Mouse (Mus musculus) heart, embryonic 15.5 days (tissue): ENCODE results near the gene Tmem179. TPM values are rescaled to one million over a fixed set of nuclear protein-coding genes. Genes with fewer than 3 reads are reported as not detected.

Experiments
- ATAC-seq: fragments of 200-750 bp; cut with Nextera tagmentation; replicated peaks from 2 replicates; pipeline ENCODE4 v1.8.0; 2017; ENCODE audit warnings: low read depth, moderate TSS enrichment; ENCODE audit not compliant: insufficient number of reproducible peaks, insufficient read depth, low FRiP score
- H3K27ac ChIP-seq: fragments of 300-500 bp; sonication (generic); 2 replicates; pipeline ENCODE4 v1.5.1; 2015; ENCODE audit warnings: mild to moderate bottlenecking, inconsistent platforms
- H3K27me3 ChIP-seq: fragments of 300-500 bp; sonication (generic); 2 replicates; pipeline ENCODE4 v1.6.1; 2015; ENCODE audit warnings: inconsistent platforms
- H3K36me3 ChIP-seq: fragments of 300-500 bp; sonication (generic); 2 replicates; pipeline ENCODE4 v1.6.1; 2015; ENCODE audit warnings: mild to moderate bottlenecking, inconsistent platforms
- H3K4me1 ChIP-seq: fragments of 300-500 bp; sonication (generic); replicated peaks from 2 replicates; pipeline ENCODE4 v1.6.1; 2015; ENCODE audit warnings: inconsistent platforms
- H3K4me2 ChIP-seq: fragments of 300-500 bp; sonication (generic); 2 replicates; pipeline ENCODE4 v1.6.1; 2015; ENCODE audit warnings: inconsistent platforms, mild to moderate bottlenecking, moderate library complexity
- H3K4me3 ChIP-seq: fragments of 300-500 bp; sonication (generic); 2 replicates; pipeline ENCODE4 v1.5.1; 2015; ENCODE audit warnings: mild to moderate bottlenecking, inconsistent platforms
- H3K9ac ChIP-seq: fragments of 300-500 bp; sonication (generic); 2 replicates; pipeline ENCODE4 v1.6.1; 2015; ENCODE audit warnings: mild to moderate bottlenecking, inconsistent platforms
- H3K9me3 ChIP-seq: fragments of 300-500 bp; sonication (generic); replicated peaks from 2 replicates; pipeline ENCODE4 v1.6.1; 2016; ENCODE audit warnings: inconsistent platforms
- WGBS: fragments of 180-500 bp; shearing (Covaris S2); methylation state at CpG from one replicate; pipeline ENCODE4 v1.1.7; 2015; ENCODE audit warnings: mixed read lengths; 5-methylcytosine and 5-hydroxymethylcytosine counted together
- polyA plus RNA-seq: library from polyadenylated mRNA; unstranded; fragments of >200 nt; fragmentation: Nextera tagmentation; extraction: Ambion mirVana; gene quantifications from 2 replicates; pipeline ENCODE4 v1.2.1, GENCODE M21; 2015

Gene Tmem179
- polyA plus RNA-seq, 1 experiment from 2014 or later, result 0.39 TPM

DNA sequence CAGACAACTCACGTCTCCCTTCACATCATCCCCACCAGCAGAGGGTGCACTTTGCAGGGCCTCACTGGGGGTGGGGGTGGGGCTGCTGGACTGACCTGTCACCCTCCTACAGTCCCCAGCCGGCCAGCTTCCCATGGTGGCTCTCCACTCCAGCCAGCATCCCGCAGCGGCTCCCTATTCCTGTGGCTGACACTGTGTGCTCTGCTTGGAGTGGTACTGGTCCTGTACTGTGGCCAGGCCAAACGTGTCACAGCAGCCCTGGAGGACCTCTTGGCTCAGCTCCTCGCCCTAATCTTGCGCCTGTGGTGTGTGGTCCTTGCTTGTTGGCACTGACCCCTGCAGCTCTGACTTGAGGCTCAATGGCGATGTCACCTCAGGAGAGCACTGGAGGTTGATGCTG lies 18.8 kb downstream of the Tmem179 start:
- ATAC-seq, result no peak
- Histone ChIP-seq H3K27ac (no peak overlapping the region), H3K36me3 (no peaks in the 10 kb centered on the region), H3K4me2 (no peak overlapping the region), H3K4me3 (no peak overlapping the region), H3K9ac (no peak overlapping the region), H3K9me3 (no peaks in the 10 kb centered on the region), H3K4me1 (peaks cover 17% of the 10 kb centered on the region), H3K27me3 (peaks cover 3% of the 10 kb centered on the region; the same call in 1 of the 2 replicates)
- WGBS, result 69% methylated on average over 8 of the region's 8 CpGs

DNA sequence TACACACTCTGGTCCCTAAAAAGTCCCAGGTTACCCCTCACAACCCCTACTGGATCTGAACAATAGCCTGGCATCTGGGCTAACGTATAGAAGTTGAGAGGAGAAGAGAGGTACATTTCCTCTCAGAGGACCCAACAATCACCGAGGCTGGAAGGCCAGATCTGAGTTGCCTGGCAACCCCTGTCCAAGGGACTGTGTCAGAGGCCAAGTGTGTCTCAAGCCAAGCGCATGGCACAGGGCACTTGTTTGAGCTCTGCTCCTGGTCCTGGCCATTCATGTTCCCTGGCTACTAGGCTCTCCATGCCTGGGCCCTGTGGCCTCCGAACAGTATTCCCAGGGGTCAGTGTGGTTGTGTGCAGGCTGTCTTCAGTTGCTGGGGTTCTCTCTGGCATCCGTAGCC lies 20.4 kb downstream of the Tmem179 start:
- Histone ChIP-seq H3K4me2 (no peak overlapping the region), H3K4me3 (no peak overlapping the region), H3K27me3 (peaks cover 3% of the 10 kb centered on the region; the same call in 1 of the 2 replicates), H3K36me3 (no peaks in the 10 kb centered on the region), H3K27ac (no peak overlapping the region), H3K4me1 (peaks cover 16% of the 10 kb centered on the region), H3K9ac (no peak overlapping the region), H3K9me3 (no peaks in the 10 kb centered on the region)
- no peak for ATAC-seq
- WGBS, result 70% methylated on average over 5 of the region's 5 CpGs

DNA sequence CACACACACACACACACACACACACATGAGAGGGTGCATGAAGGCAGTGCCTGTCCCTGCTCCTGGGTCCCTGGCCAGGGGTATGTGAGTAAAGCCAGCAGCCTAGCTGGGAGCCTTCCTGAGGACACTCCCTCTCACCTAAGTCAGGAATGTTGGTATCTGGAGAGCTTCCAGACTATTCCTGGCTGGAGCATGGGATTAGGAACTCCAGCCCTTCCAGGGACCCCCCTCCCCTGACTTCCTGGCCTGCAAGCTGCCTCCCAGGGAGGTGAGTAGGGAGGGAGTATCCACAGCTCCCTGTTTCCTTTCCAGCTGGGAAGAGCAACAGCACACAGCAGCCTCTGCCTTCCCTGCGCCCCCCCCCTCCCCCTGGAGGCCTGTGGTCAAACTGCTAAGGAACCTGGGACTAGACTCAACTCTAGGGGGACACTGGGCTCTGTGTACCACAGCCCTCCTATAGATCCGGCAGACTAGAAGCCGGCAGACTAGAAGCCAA lies 26.1 kb downstream of the Tmem179 start:
- Histone ChIP-seq H3K4me3 (peak overlapping the region; percentile 33), H3K4me1 (peaks cover 48% of the 10 kb centered on the region), H3K9ac (peak overlapping the region; percentile 51), H3K4me2 (peak overlapping the region; percentile 60), H3K27ac (peak overlapping the region; percentile 96), H3K9me3 (no peaks in the 10 kb centered on the region), H3K27me3 (no peaks in the 10 kb centered on the region), H3K36me3 (no peaks in the 10 kb centered on the region)
- 15% methylated on average over 3 of the region's 3 CpGs for WGBS
- peak; percentile 78 for ATAC-seq

DNA sequence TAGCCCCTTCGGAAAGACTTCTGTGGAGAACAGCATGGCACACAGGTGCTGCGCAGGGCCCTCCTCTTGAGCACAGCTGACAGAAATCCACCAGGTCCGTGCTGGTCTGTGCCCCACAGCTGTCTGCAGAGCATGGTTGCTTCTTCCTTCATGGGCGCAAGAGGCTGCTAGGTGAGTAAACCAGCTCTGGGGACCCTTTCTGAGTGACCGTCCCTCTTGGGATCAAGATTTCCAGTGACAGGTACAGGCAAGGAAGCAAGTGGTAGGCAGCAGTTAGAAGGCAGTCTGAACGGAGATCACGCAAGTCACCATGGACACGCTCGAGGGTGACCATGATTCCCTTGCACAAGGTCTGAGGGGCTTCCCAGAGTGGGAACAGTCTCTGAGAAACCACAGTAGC lies 27.0 kb downstream of the Tmem179 start:
- Histone ChIP-seq H3K4me2 (no peak overlapping the region), H3K9ac (no peak overlapping the region), H3K27ac (peak overlapping the region; percentile 96), H3K36me3 (no peaks in the 10 kb centered on the region), H3K4me1 (peaks cover 48% of the 10 kb centered on the region), H3K4me3 (no peak overlapping the region), H3K9me3 (no peaks in the 10 kb centered on the region), H3K27me3 (no peaks in the 10 kb centered on the region)
- ATAC-seq, result no peak
- 87% methylated on average over 9 of the region's 9 CpGs for WGBS

DNA sequence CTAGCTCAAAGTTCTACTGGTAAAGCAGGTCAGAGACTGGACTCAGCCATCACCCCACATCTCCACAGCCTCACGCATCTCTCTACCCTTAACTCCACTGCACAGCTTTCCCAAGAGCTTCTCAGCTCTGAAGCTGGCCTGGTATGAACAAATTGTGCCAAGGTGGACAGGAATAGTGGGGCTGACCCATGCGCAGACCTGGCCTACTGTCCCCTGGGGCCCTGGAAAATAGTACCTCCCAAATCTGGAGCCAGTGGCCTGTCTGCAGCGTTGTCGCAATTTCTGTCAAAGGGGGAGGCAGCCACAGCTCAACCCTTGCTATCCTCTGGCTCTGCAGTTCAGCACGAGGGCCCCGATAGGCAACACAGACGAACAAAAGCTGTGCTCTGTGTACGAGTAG lies 27.4 kb downstream of the Tmem179 start, which contains the start of gene A530016L24Rik:
A530016L24Rik (plus strand) TSS at position 315 of the 400 bp plus-strand sequence.
- Histone ChIP-seq H3K9me3 (no peaks in the 10 kb centered on the region), H3K4me1 (peaks cover 48% of the 10 kb centered on the region), H3K4me2 (peak within 1 kb of the TSS; percentile 60; the same call in 1 of the 2 replicates), H3K27ac (peak within 1 kb of the TSS; percentile 96), H3K27me3 (no peaks in the 10 kb centered on the region), H3K4me3 (no peak within 1 kb of the TSS), H3K36me3 (no peaks in the 10 kb centered on the region), H3K9ac (no peak within 1 kb of the TSS)
- 81% methylated on average over 8 of the region's 8 CpGs for WGBS
- no peak for ATAC-seq

DNA sequence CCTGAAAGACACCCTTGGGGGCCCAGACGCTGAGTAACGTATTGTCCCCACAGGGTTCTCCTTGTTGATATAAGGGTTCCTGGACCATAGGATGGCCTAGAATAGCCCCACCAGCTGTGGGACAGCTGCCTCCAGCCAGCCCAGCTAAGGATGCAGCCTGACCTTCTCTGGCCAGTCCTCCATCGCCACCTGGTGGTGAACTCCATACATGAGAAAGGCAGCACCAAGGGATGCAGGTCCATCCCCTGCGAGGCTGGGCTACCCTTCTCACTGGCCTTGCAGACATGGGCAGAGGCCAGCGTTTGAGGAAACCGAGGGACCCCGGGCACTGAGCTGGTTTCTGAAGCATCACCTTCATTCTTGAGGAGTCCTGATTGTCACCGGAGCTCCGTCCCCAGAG lies 42.8 kb downstream of the Tmem179 start:
- H3K27me3 ChIP-seq, result peaks cover 58% of the 10 kb centered on the region

DNA sequence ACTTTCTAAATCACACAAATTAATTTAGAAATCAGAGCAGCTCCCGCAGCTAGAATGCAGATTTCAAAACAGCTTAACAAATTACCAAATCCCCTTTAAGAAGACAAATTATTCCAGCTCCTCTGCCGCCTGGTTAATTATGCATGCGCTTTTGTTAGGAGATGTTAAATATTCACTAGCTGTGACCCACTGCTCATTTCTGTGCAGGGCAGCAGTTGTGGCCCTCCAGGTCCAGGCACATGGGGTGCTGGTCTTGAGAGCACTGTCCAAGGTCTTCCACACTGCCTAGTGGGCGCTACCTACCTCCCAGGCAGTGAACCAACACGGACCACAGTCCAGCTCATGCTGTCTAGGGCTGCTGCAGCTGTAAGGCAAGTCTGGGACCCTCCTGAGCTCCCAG lies 46.3 kb downstream of the Tmem179 start:
- no peak overlapping the region for H3K9ac ChIP-seq
- 81% methylated on average over 5 of the region's 5 CpGs for WGBS
- H3K27me3 ChIP-seq, result peaks cover 53% of the 10 kb centered on the region
- no peaks in the 10 kb centered on the region for H3K9me3 ChIP-seq
- no peak overlapping the region for H3K4me2 ChIP-seq
- H3K4me3 ChIP-seq, result no peak overlapping the region
- ATAC-seq, result no peak
- no peak overlapping the region for H3K27ac ChIP-seq
- H3K36me3 ChIP-seq, result no peaks in the 10 kb centered on the region
- H3K4me1 ChIP-seq, result no peaks in the 10 kb centered on the region

More for the DNA sequence above, 42.8 kb downstream of the Tmem179 start:
- H3K36me3 ChIP-seq, result no peaks in the 10 kb centered on the region
- no peaks in the 10 kb centered on the region for H3K4me1 ChIP-seq
- no peak overlapping the region for H3K4me2 ChIP-seq
- 17% methylated on average over 9 of the region's 9 CpGs for WGBS
- no peak overlapping the region for H3K27ac ChIP-seq
- no peak overlapping the region for H3K4me3 ChIP-seq
- H3K9ac ChIP-seq, result no peak overlapping the region
- ATAC-seq, result no peak
- H3K9me3 ChIP-seq, result no peaks in the 10 kb centered on the region

DNA sequence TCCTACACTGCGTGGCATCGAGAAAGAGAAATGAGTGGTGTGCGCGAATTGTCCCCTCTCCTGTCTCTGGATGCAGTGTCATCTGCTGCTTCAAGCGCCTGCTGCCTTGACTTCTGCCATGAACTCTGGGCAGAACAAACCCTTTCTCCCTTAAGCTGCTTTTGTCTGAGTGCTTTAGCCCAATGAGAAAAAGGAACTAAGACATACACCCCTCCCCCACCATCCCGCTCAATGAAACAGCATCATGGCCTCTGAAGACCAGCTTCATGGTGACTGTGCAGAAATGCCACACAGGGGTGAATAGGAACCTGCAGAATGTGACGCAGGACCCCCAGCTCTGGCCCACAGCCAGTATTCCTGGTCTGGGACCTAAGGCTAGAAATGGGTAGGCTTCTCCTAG lies 47.2 kb downstream of the Tmem179 start:
- Histone ChIP-seq H3K4me3 (no peak overlapping the region), H3K4me1 (no peaks in the 10 kb centered on the region), H3K27me3 (peaks cover 45% of the 10 kb centered on the region), H3K9ac (no peak overlapping the region), H3K9me3 (no peaks in the 10 kb centered on the region), H3K27ac (no peak overlapping the region), H3K4me2 (no peak overlapping the region), H3K36me3 (no peaks in the 10 kb centered on the region)
- 85% methylated on average over 7 of the region's 7 CpGs for WGBS
- no peak for ATAC-seq

DNA sequence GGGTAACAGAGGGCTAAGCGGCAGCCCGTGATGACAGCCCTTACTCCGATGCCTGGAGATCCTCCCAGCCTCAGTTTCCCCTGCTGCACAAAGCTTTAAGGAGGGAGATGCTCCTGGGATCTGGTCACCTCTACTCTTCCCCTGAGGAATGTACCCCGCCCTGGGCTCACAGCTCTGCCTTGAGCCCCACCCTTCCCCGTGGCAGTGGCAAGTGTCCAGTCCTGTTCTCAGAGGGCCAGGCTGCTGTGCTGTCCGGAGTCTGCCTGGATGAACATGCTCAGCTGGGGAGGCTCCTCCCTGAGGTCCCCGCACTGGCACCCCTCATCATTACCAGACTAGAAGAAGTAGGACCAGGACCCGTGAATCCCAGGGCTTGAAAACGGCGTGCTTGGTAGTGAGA lies 49.2 kb downstream of the Tmem179 start:
- Histone ChIP-seq H3K4me1 (no peaks in the 10 kb centered on the region), H3K9ac (no peak overlapping the region), H3K27me3 (peaks cover 29% of the 10 kb centered on the region), H3K36me3 (no peaks in the 10 kb centered on the region), H3K27ac (no peak overlapping the region), H3K4me3 (no peak overlapping the region), H3K9me3 (no peaks in the 10 kb centered on the region), H3K4me2 (no peak overlapping the region)
- WGBS, result 66% methylated on average over 10 of the region's 10 CpGs
- ATAC-seq, result no peak

DNA sequence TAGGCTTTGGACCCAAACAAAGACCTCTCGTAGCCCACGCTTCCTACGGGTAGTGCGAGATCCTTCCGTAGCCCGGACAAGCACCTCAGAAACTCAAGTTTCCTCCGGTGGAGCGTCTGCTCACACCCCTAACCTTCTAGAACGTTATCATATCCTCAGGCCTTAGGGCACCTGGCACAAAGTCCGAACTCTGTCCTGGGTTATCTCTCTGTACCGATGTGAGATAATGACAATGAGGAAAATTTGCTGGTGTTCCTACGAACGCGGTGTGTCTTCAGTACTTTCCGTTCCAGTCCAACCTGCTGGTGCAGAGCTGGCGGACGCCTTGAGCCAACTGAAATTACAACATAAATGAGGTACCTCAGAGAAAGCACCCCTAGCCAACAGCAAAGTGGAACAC lies 50.6 kb downstream of the Tmem179 start:
- Histone ChIP-seq H3K4me2 (no peak overlapping the region), H3K36me3 (no peaks in the 10 kb centered on the region), H3K4me3 (no peak overlapping the region), H3K27me3 (peaks cover 16% of the 10 kb centered on the region), H3K27ac (no peak overlapping the region), H3K4me1 (no peaks in the 10 kb centered on the region), H3K9ac (no peak overlapping the region), H3K9me3 (no peaks in the 10 kb centered on the region)
- ATAC-seq, result no peak
- WGBS, result 78% methylated on average over 17 of the region's 17 CpGs

DNA sequence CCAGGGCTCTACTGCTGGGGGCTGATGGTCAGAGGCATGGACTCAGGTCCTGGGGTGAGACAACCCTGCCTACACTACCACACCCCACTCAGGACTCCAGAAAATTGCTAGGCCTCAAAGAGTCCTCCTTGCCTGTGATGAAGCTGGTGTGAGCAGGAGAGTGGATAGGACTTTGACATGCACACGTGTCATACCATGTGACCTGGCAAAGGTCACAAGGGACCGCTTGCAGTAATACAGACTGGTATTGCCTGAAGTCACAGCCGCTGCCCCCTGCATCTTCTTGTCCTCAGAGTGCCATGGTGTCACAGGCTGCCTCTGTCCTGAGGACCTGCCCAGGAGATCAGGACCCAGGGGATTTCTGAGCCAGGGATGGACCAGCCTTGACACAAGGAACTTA lies 52.0 kb downstream of the Tmem179 start:
- H3K9ac ChIP-seq, result no peak overlapping the region
- 83% methylated on average over 3 of the region's 3 CpGs for WGBS
- H3K27ac ChIP-seq, result no peak overlapping the region
- H3K4me3 ChIP-seq, result no peak overlapping the region
- H3K4me1 ChIP-seq, result no peaks in the 10 kb centered on the region
- H3K36me3 ChIP-seq, result no peaks in the 10 kb centered on the region
- H3K27me3 ChIP-seq, result peaks cover 8% of the 10 kb centered on the region; the same call in 1 of the 2 replicates
- no peak overlapping the region for H3K4me2 ChIP-seq
- H3K9me3 ChIP-seq, result no peaks in the 10 kb centered on the region
- no peak for ATAC-seq

DNA sequence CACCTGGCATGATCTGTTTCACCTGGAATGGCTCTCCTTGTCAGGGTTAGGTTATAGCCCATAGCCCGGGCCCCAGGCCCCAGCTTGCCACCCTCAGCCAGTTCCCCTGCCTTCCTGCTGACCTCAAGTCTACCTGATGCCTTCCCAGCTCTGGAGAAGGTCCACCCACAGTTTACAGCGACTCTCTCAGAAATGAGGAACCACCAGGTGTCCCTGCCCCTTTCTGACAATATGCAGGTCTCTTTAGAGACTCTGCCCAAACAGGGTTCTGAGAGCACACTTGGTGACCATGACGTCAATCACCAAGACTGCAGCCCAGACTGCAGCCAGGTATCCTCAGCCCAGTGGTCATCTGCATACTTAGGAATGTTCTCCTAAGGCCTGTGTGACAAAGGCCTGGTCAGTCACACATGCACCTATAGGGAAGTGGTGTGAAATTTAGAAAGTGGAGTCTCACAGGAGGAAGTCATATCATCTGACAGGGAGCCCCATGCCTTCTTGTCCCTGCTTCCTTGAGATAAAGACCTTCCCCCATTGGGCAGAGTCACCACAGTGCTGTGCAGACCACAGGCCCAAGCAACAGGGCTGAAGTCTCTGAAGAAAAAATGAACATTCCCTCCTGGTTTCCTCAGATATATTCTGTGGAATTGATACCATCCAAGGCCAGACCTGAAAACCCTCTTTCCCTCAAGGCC lies 52.6 kb downstream of the Tmem179 start:
- H3K4me2 ChIP-seq, result no peak overlapping the region
- H3K4me1 ChIP-seq, result no peaks in the 10 kb centered on the region
- H3K9ac ChIP-seq, result no peak overlapping the region
- WGBS, result 62% methylated on average over 3 of the region's 3 CpGs
- H3K27ac ChIP-seq, result no peak overlapping the region
- H3K4me3 ChIP-seq, result no peak overlapping the region
- H3K9me3 ChIP-seq, result no peaks in the 10 kb centered on the region
- H3K27me3 ChIP-seq, result peaks cover 12% of the 10 kb centered on the region; the same call in 1 of the 2 replicates
- H3K36me3 ChIP-seq, result no peaks in the 10 kb centered on the region
- no peak for ATAC-seq
